Mouse (Mus musculus) midbrain, postnatal 0 days (tissue): ENCODE measurements around the gene Sptb. TPM values are rescaled to one million over a fixed set of nuclear protein-coding genes. Genes with fewer than 3 reads are reported as not detected.

Experiments used
- ATAC-seq: fragments of 200-750 bp; cut with Nextera tagmentation; 2 replicates; pipeline ENCODE4 v1.8.0; 2017; ENCODE audit warnings: moderate number of reproducible peaks, mild to moderate bottlenecking, moderate TSS enrichment, moderate library complexity; ENCODE audit not compliant: low FRiP score
- DNase-seq: peaks from one replicate; pipeline ENCODE4 v3.0.0-alpha.2; 2015; ENCODE audit warnings: low spot score
- H3K27ac ChIP-seq: fragments of 300-500 bp; sonication (generic); 2 replicates; pipeline ENCODE4 v1.5.1; 2014; ENCODE audit warnings: low read depth, mild to moderate bottlenecking, low read length, mixed read lengths
- H3K27me3 ChIP-seq: fragments of 300-500 bp; sonication (generic); 2 replicates; pipeline ENCODE4 v1.6.1; 2014; ENCODE audit warnings: low read length, control low read depth, mixed read lengths; ENCODE audit not compliant: insufficient read depth
- H3K36me3 ChIP-seq: fragments of 300-500 bp; sonication (generic); 2 replicates; pipeline ENCODE4 v1.6.1; 2014; ENCODE audit warnings: low read length, control low read depth, mixed read lengths; ENCODE audit not compliant: insufficient read depth
- H3K4me1 ChIP-seq: fragments of 300-500 bp; sonication (generic); 2 replicates; pipeline ENCODE4 v1.6.1; 2014; ENCODE audit warnings: mild to moderate bottlenecking, control low read depth, antibody characterized with exemption, low read length, mixed read lengths; ENCODE audit not compliant: insufficient read depth
- H3K4me2 ChIP-seq: fragments of 300-500 bp; sonication (generic); 2 replicates; pipeline ENCODE4 v1.6.1; 2014; ENCODE audit warnings: low read depth, mild to moderate bottlenecking, low read length, mixed read lengths; ENCODE audit not compliant: poor library complexity, severe bottlenecking
- H3K4me3 ChIP-seq: fragments of 300-500 bp; sonication (generic); 2 replicates; pipeline ENCODE4 v1.5.1; 2014; ENCODE audit warnings: low read depth, mild to moderate bottlenecking, low read length, moderate library complexity
- H3K9ac ChIP-seq: fragments of 300-500 bp; sonication (generic); replicated peaks from 2 replicates; pipeline ENCODE4 v1.6.1; 2014; ENCODE audit warnings: mild to moderate bottlenecking, low read length, moderate library complexity, mixed read lengths; ENCODE audit not compliant: poor library complexity, severe bottlenecking
- H3K9me3 ChIP-seq: fragments of 300-500 bp; sonication (generic); 2 replicates; pipeline ENCODE4 v1.6.1; 2016; ENCODE audit warnings: low read length, control low read depth
- CTCF ChIP-seq: IDR thresholded peaks from 2 replicates; pipeline ENCODE4 v1.5.1; 2016; ENCODE audit warnings: antibody characterized with exemption, mild to moderate bottlenecking
- WGBS: fragments of 180-500 bp; shearing (Covaris S2); extraction: QIAGEN DNeasy Blood & Tissue Kit; methylation state at CpG from one replicate; pipeline ENCODE4 v1.1.7; 2014; 5-methylcytosine and 5-hydroxymethylcytosine counted together
- polyA plus RNA-seq: library from polyadenylated mRNA; unstranded; fragments of >200 nt; fragmentation: Nextera tagmentation; extraction: Ambion mirVana; gene quantifications from 2 replicates; pipeline ENCODE4 v1.2.1, GENCODE M21; 2015
- total RNA-seq: library from RNA; depleted of rRNA; stranded (reverse); fragments of >200 nt; gene quantifications from 2 replicates; pipeline ENCODE4 v1.2.3, GENCODE M21; 2014

The Sptb gene
- total and polyA plus RNA-seq, 2 experiments from 2014 or later: 4.8 to 32.8 TPM

- H3K4me2 ChIP-seq: no peak overlapping the region
- no peak overlapping the region for H3K27ac ChIP-seq
- no peaks in the 10 kb centered on the region for H3K36me3 ChIP-seq
- 91% methylated on average over 22 of the region's 22 CpGs for WGBS
- no peak overlapping the region for H3K4me3 ChIP-seq
- no peak for TF ChIP-seq CTCF
- H3K9ac ChIP-seq: no peak overlapping the region
- ATAC-seq (no peak), DNase-seq (no peak)
- no peaks in the 10 kb centered on the region for H3K27me3 ChIP-seq
- H3K4me1 ChIP-seq: 0 out of 2 replicates have a peak, but pooled peaks cover 3% of the 10 kb centered on the region
- no peaks in the 10 kb centered on the region for H3K9me3 ChIP-seq
Measured at GRCm38 (mm10) chr12:76676477-76676876, 33.9 kb downstream of the Sptb start.

GRCm38 (mm10) chr12:76675364-76675763, 35.0 kb downstream of the Sptb start:
- Histone ChIP-seq H3K27me3 (no peaks in the 10 kb centered on the region), H3K27ac (no peak overlapping the region), H3K9me3 (no peaks in the 10 kb centered on the region), H3K9ac (no peak overlapping the region), H3K36me3 (no peaks in the 10 kb centered on the region), H3K4me3 (no peak overlapping the region), H3K4me2 (no peak overlapping the region), H3K4me1 (0 out of 2 replicates have a peak, but pooled peaks cover 3% of the 10 kb centered on the region)
- no peak for DNase-seq
- whole genome bisulfite sequencing: 56% methylated on average over 5 of the region's 5 CpGs
- TF ChIP-seq CTCF: no peak
- no peak for ATAC-seq

- no peaks in the 10 kb centered on the region for H3K36me3 ChIP-seq
Measured at GRCm38 (mm10) chr12:76673794-76674222, 36.5 kb downstream of the Sptb start.

GRCm38 (mm10) chr12:76672008-76672407, 38.3 kb downstream of the Sptb start:
- Histone ChIP-seq H3K9ac (no peak overlapping the region), H3K27ac (no peak overlapping the region), H3K4me1 (0 out of 2 replicates have a peak, but pooled peaks cover 3% of the 10 kb centered on the region), H3K9me3 (no peaks in the 10 kb centered on the region), H3K36me3 (no peaks in the 10 kb centered on the region), H3K27me3 (no peaks in the 10 kb centered on the region), H3K4me3 (no peak overlapping the region), H3K4me2 (no peak overlapping the region)
- ATAC-seq (no peak), DNase-seq (no peak)
- TF ChIP-seq CTCF: no peak
- 91% methylated on average over 8 of the region's 8 CpGs for WGBS

More at GRCm38 (mm10) chr12:76673794-76674222, 36.5 kb downstream of the Sptb start:
- Histone ChIP-seq H3K4me3 (no peak overlapping the region), H3K9ac (no peak overlapping the region), H3K4me1 (0 out of 2 replicates have a peak, but pooled peaks cover 3% of the 10 kb centered on the region), H3K27me3 (no peaks in the 10 kb centered on the region), H3K27ac (no peak overlapping the region), H3K9me3 (no peaks in the 10 kb centered on the region), H3K4me2 (no peak overlapping the region)
- ATAC-seq (no peak), DNase-seq (no peak)
- 86% methylated on average over 12 of the region's 12 CpGs for WGBS
- TF ChIP-seq CTCF: no peak

- no peak overlapping the region for H3K4me3 ChIP-seq
- H3K9ac ChIP-seq: no peak overlapping the region
- DNase-seq (no peak), ATAC-seq (no peak)
- WGBS: 79% methylated on average over 13 of the region's 13 CpGs
- H3K27me3 ChIP-seq: no peaks in the 10 kb centered on the region
- no peak overlapping the region for H3K4me2 ChIP-seq
- TF ChIP-seq CTCF: no peak
- no peaks in the 10 kb centered on the region for H3K4me1 ChIP-seq
- H3K9me3 ChIP-seq: no peaks in the 10 kb centered on the region
- H3K27ac ChIP-seq: no peak overlapping the region
- no peaks in the 10 kb centered on the region for H3K36me3 ChIP-seq
Measured at GRCm38 (mm10) chr12:76670533-76671086, 39.7 kb downstream of the Sptb start.

GRCm38 (mm10) chr12:76669956-76670530, 40.3 kb downstream of the Sptb start:
- no peak for DNase-seq
- no peak for ATAC-seq
- 42% methylated on average over 5 of the region's 5 CpGs for WGBS
- Histone ChIP-seq H3K4me2 (no peak overlapping the region), H3K9ac (no peak overlapping the region), H3K4me1 (no peaks in the 10 kb centered on the region), H3K4me3 (no peak overlapping the region), H3K27ac (no peak overlapping the region), H3K27me3 (no peaks in the 10 kb centered on the region), H3K9me3 (no peaks in the 10 kb centered on the region), H3K36me3 (no peaks in the 10 kb centered on the region)
- TF ChIP-seq CTCF: no peak
